Mouse (Mus musculus) embryonic fibroblast, embryonic 13.5 days (primary cell): Measurements from ENCODE around the gene Gucy2c.

Source experiments
- CTCF ChIP-seq: IDR thresholded peaks from 2 replicates; pipeline ENCODE4 v1.5.1; 2011; ENCODE audit warnings: mild to moderate bottlenecking, control low read depth, low read length, moderate library complexity, borderline replicate concordance; ENCODE audit not compliant: insufficient read depth
- POLR2A ChIP-seq: IDR thresholded peaks from 2 replicates; pipeline ENCODE4 v1.6.1; 2011; ENCODE audit warnings: low read depth, mild to moderate bottlenecking, control low read depth, low read length, moderate library complexity

DNA sequence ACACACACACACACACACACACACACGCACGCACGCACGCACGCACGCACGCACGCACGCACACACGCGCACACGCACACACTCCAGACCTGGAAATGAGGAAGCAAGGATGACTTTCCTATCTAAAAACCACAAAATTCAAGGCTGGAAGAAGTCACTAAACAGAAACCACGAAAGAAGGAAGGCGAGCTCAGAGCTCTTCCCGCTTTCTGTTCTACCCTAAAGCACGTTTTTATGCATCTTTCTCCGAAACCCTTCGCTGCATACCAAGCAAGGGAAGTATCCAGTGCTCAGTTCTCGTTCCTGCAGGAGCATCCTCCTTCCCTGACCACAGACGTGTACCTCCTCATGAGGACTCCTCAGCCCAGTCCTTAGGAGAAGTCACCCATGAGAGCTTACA is 127.1 kb downstream of the Gucy2c start:
- TF ChIP-seq CTCF, result no peak
- TF ChIP-seq POLR2A, result no peak
